Mouse (Mus musculus) layer of hippocampus, adult 9-10 months (tissue): ENCODE results near the gene Prp2.
"Not testable (repeated sequence)": the region's sequence is repeated elsewhere in the genome, so short reads cannot be mapped to it uniquely, and the experiment has no call there.

Source experiments
- DNase-seq: peaks from one replicate; pipeline ENCODE4 v3.0.0; 2022; ENCODE audit warnings: low spot score

The Prp2 gene

DNA sequence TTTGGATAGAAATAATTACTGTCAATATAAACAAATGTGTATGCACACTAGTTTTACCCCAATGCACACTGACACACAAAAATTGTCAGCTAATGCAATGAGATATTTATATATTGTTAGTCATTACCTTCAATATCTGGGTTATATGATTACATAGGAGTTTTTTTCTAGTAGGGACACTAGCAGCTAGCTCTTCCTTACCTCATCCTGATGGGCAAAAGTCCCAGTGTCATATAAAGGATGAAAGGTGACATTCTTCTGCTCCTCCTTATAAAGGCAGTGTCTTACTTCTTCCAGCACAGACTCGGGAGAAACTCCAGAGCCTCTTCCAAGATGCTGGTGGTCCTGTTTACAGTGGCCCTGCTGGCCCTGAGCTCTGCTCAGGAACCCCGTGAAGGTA is at the start of gene Prp2:
Gene Prp2, plus strand, starts transcription at position 301 of the 400 bp plus-strand sequence.
- DNase-seq, result not testable (repeated sequence)

DNA sequence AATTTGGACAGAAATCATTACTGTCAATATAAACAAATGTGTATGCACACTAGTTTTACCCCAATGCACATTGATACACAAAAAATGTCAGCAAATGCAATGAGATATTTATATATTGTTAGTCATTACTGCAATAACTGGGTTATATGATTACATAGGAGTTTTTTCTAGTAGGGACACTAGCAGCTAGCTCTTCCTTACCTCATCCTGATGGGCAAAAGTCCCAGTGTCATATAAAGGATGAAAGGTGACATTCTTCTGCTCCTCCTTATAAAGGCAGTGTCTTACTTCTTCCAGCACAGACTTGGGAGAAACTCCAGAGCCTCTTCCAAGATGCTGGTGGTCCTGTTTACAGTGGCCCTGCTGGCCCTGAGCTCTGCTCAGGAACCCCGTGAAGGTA is 26.2 kb upstream of the Prp2 start, which contains the start of gene Prh1:
Gene Prh1, plus strand, starts transcription at position 301 of the 400 bp plus-strand sequence.
- not testable (repeated sequence) for DNase-seq

DNA sequence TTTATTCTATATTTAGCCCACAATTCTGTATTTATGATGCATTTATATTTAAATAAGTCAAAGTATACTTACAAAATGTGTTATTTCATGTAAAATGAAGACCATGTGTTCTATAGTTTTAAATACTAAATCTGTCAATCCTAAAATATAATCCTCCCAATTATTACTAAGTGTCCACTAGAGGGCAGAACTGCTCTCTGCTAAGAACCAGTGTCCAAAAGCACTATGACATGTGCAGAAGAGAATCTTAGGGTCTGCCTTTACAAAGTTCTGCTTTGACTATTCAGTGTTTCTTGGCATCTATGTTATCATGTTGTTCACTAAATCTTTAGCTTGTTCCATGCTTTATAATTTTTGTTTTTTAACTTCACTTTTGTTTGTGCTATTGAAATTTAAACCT is 53.7 kb downstream of the Prp2 start:
- no peak for DNase-seq
